Mouse (Mus musculus) forebrain, postnatal 0 days (tissue): ENCODE measurements around the gene Rem1. TPM values are rescaled to one million over a fixed set of nuclear protein-coding genes. Genes with fewer than 3 reads are reported as not detected.

Experiments used
- ATAC-seq: fragments of 200-750 bp; cut with Nextera tagmentation; 2 replicates; pipeline ENCODE4 v1.8.0; 2017; ENCODE audit warnings: mild to moderate bottlenecking, moderate library complexity
- DNase-seq: peaks from one replicate; pipeline ENCODE4 v3.0.0-alpha.2; 2015
- H3K27ac ChIP-seq: fragments of 300-500 bp; sonication (generic); 2 replicates; pipeline ENCODE4 v1.5.1; 2014; ENCODE audit warnings: low read depth, mild to moderate bottlenecking, antibody characterized with exemption, low read length, moderate library complexity, mixed read lengths
- H3K27me3 ChIP-seq: fragments of 300-500 bp; sonication (generic); 2 replicates; pipeline ENCODE4 v1.6.1; 2014; ENCODE audit warnings: mild to moderate bottlenecking, low read length, mixed read lengths; ENCODE audit not compliant: insufficient read depth
- H3K36me3 ChIP-seq: fragments of 300-500 bp; sonication (generic); 2 replicates; pipeline ENCODE4 v1.6.1; 2014; ENCODE audit warnings: mild to moderate bottlenecking, moderate library complexity; ENCODE audit not compliant: insufficient read depth
- H3K4me1 ChIP-seq: fragments of 300-500 bp; sonication (generic); 2 replicates; pipeline ENCODE4 v1.6.1; 2014; ENCODE audit warnings: antibody characterized with exemption; ENCODE audit not compliant: insufficient read depth
- H3K4me2 ChIP-seq: fragments of 300-500 bp; sonication (generic); 2 replicates; pipeline ENCODE4 v1.6.1; 2014; ENCODE audit warnings: low read depth, mild to moderate bottlenecking, moderate library complexity
- H3K4me3 ChIP-seq: fragments of 300-500 bp; sonication (generic); 2 replicates; pipeline ENCODE4 v1.5.1; 2014; ENCODE audit warnings: low read depth, low read length, mixed read lengths
- H3K9ac ChIP-seq: fragments of 300-500 bp; sonication (generic); 2 replicates; pipeline ENCODE4 v1.6.1; 2014; ENCODE audit warnings: mild to moderate bottlenecking
- H3K9me3 ChIP-seq: fragments of 300-500 bp; sonication (generic); 2 replicates; pipeline ENCODE4 v1.6.1; 2016; ENCODE audit warnings: low read length
- CTCF ChIP-seq: sonication (generic); IDR thresholded peaks from 2 replicates; pipeline ENCODE4 v1.5.1; 2016; ENCODE audit warnings: antibody characterized with exemption, control low read depth, low read depth
- WGBS: fragments of 180-500 bp; shearing (Covaris S2); extraction: QIAGEN DNeasy Blood & Tissue Kit; methylation state at CpG from one replicate; pipeline ENCODE4 v1.1.7; 2014; 5-methylcytosine and 5-hydroxymethylcytosine counted together
- polyA plus RNA-seq: library from polyadenylated mRNA; unstranded; fragments of >200 nt; fragmentation: Nextera tagmentation; extraction: Ambion mirVana; gene quantifications from 2 replicates; pipeline ENCODE4 v1.2.1, GENCODE M21; 2015
- total RNA-seq: library from RNA; depleted of rRNA; stranded (reverse); fragments of >200 nt; gene quantifications from 2 replicates; pipeline ENCODE4 v1.2.3, GENCODE M21; 2014

The Rem1 gene
- total and polyA plus RNA-seq, 2 experiments from 2014 or later = 0.53 to 2.7 TPM

DNA sequence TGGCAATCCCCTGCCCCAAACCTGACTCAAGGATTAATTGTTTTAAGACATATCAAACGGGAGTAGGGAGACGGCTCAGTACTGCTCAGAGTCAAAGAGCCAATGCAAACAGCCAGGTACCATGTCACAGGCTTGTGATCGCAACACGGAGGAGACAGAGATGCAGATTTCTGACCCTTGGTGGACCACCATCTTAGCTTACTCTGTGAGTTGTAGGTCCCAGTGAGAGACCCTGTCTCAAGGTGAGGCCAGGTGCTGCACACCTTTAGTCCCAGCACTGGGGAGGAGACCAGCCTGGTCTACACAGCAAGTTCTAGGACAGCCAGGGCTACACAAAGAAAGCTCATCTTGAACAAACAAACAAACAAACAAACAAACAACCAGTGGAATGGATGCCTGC, 10.6 kb downstream of the Rem1 start:
- H3K9ac ChIP-seq = no peak overlapping the region
- no peaks in the 10 kb centered on the region for H3K4me1 ChIP-seq
- no peak for TF ChIP-seq CTCF
- no peaks in the 10 kb centered on the region for H3K36me3 ChIP-seq
- H3K4me3 ChIP-seq = no peak overlapping the region
- H3K9me3 ChIP-seq = no peaks in the 10 kb centered on the region
- H3K27me3 ChIP-seq = no peaks in the 10 kb centered on the region
- WGBS = 89% methylated on average over 4 of the region's 4 CpGs
- H3K27ac ChIP-seq = no peak overlapping the region
- DNase-seq = no peak
- H3K4me2 ChIP-seq = no peak overlapping the region
- no peak for ATAC-seq

DNA sequence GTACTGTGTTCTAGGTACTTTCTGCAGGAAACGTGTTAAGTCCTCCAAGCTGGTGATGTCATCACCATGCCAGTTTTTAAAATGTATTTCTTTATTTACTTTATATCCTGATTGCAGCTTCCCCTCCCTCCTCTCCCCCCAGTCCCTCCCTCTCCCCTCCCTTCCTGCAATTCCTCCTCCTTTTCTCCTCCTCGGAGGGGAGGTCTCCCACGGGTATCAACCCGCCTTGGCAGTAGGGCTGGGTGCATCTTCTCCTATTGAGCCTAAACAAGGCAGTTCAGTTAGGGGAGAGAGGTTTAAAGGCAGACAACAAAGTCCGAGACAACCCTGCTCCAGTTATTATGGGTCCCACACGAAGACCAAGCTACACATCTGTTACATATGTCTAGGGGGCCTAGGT, 12.1 kb downstream of the Rem1 start:
- H3K9ac ChIP-seq = no peak overlapping the region
- WGBS = 61% methylated on average over 6 of the region's 6 CpGs
- no peaks in the 10 kb centered on the region for H3K27me3 ChIP-seq
- H3K4me3 ChIP-seq = no peak overlapping the region
- H3K9me3 ChIP-seq = no peaks in the 10 kb centered on the region
- ATAC-seq (no peak), DNase-seq (no peak)
- H3K4me2 ChIP-seq = no peak overlapping the region
- no peaks in the 10 kb centered on the region for H3K36me3 ChIP-seq
- no peak overlapping the region for H3K27ac ChIP-seq
- no peaks in the 10 kb centered on the region for H3K4me1 ChIP-seq
- TF ChIP-seq CTCF = no peak

DNA sequence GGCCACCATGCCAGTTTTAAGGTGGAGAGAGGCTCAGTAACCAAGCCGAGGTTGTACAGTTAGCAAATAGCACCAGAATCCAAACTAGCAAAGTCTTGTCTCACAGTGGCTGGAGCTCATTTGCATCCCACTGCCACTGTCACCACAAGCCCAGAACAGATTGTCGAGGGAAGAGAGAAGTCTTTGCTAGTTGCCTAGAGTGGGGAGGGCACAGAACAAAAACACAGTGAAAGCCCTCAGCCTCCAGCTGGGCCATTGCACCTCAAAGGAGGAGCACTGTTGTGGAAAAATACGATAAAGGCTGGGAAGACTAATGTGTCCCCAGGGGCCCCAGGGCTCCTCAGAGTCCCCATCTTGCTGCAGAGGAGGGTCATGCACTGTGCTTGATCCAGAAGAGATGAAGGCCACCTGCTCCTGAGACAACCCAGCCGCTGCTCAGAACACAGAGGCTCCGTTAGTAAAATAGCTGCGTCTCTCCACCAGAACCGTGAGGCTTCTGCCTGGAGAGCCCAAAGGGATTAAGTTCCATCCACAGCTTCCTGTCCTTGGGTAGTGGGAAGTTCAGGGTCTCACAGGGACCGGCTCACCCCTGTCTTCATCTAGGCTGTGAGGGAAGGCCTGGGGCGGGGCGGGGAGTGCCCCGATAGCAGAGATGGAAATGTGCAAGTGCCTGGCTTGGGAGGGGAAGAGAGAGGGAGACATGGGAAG, 12.8 kb downstream of the Rem1 start:
- no peak overlapping the region for H3K9ac ChIP-seq
- DNase-seq (no peak), ATAC-seq (no peak; the same call in 1 of the 2 replicates)
- H3K4me3 ChIP-seq = no peak overlapping the region
- no peak overlapping the region for H3K4me2 ChIP-seq
- TF ChIP-seq CTCF = no peak
- no peaks in the 10 kb centered on the region for H3K27me3 ChIP-seq
- no peak overlapping the region for H3K27ac ChIP-seq
- no peaks in the 10 kb centered on the region for H3K9me3 ChIP-seq
- H3K36me3 ChIP-seq = no peaks in the 10 kb centered on the region
- 17% methylated on average over 11 of the region's 11 CpGs for WGBS
- no peaks in the 10 kb centered on the region for H3K4me1 ChIP-seq

DNA sequence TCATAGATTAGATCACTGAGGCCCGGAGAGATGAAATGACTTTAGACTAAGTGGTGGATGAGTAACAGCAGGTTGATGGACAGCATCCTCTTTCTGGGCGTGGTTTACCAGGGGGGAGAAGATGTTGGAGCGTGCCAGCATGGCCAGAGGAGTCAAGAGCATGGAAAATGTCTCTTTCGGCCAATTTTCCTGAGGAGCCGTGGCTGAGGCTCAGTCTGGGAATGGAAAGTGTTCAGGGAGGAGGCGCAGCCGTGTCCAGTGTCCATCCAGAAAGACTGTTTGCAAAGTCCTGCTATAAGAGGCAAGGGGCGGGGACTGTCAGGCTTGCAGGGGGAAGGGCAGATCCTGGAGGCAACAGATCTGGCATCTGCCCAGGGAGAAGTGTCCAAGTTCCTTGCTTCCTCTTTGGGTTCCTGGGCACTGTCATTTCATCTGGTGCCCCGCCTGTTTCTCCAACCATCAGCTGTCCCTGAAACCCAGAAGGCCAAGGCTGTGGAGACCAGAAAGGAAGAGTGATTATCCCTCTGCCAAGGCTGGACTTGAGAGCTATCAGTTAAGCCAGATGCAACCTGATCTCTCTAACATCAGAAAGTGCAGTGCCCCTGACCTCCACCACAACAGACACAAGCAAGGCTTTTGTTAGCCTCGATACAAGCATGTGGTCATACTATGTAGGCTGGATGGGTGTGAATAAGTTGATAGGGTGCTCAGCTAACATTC, 26.3 kb downstream of the Rem1 start:
- TF ChIP-seq CTCF = no peak
- no peaks in the 10 kb centered on the region for H3K27me3 ChIP-seq
- DNase-seq (no peak), ATAC-seq (no peak)
- H3K4me3 ChIP-seq = no peak overlapping the region
- no peak overlapping the region for H3K9ac ChIP-seq
- 77% methylated on average over 10 of the region's 10 CpGs for WGBS
- peak overlapping the region; percentile 94; the same call in 1 of the 2 replicates for H3K27ac ChIP-seq
- no peak overlapping the region for H3K4me2 ChIP-seq
- H3K4me1 ChIP-seq = peaks cover 14% of the 10 kb centered on the region
- H3K36me3 ChIP-seq = no peaks in the 10 kb centered on the region
- H3K9me3 ChIP-seq = no peaks in the 10 kb centered on the region

DNA sequence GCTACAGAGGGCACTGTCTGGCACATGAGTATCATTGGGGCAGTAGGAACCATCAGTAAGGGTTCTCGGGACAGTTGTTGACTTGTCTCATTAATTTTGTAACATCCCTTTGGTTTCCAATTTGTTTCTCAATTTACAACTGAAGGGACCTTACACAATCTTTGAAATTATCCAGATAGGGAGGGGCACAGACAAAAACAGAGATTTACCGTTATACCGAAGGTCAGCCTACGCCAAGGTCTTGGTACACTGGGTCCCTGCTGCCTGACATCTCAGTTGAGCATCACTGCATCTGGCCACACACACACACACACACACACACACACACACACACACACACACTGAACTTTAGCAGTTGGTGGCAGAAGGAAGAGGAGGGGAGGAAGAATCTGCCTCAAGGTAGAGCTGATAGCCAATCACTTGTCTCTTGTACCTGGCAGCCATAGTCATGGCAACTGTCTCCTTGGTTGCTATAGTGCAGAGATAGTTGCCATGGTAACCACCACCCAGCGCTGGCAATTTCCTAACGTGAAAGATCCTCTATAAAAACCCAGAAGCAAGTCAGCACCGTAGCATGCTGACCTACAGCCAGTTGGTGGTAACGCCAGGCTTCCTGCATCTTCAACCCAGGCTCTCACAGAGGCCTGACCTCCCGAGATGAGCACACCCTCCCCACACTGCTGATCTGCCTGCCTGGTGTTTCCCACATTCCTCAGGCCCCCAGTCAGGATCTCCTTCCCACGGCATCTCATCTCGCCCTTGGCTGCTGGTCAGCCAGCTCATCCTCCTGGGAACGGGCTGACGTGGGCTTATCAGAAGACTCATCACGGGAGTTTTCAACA, 27.3 kb downstream of the Rem1 start:
- TF ChIP-seq CTCF = no peak
- Histone ChIP-seq H3K27me3 (no peaks in the 10 kb centered on the region), H3K4me3 (no peak overlapping the region), H3K4me1 (peaks cover 14% of the 10 kb centered on the region), H3K9ac (peak overlapping the region; percentile 47), H3K9me3 (no peaks in the 10 kb centered on the region), H3K36me3 (no peaks in the 10 kb centered on the region), H3K27ac (peak overlapping the region; percentile 94), H3K4me2 (peak overlapping the region; percentile 42)
- 40% methylated on average over 14 of the region's 14 CpGs for WGBS
- DNase-seq = peak; percentile 90
- peak; percentile 98 for ATAC-seq

DNA sequence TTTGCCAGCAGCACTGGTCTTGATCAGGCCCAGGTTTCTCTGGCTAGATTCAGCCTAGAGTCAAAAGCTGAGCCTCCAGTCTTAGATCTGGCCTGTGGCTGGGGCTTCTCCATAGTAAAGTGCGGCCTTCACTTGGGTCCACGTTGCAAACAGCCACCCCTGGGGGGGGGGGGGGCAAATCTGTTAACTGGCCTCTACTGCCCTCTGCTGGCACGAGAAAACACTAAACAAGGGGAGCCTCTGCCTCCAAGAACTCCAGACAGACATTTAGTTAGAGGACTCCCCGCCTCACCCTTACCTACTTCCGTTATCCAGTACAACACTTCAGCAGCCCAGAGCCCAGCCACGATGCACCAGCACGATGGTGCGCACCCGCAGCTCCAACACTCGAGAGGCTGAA, 30.6 kb downstream of the Rem1 start:
- H3K9me3 ChIP-seq = no peaks in the 10 kb centered on the region
- H3K27ac ChIP-seq = no peak overlapping the region
- H3K4me1 ChIP-seq = peaks cover 14% of the 10 kb centered on the region
- no peak overlapping the region for H3K4me2 ChIP-seq
- ATAC-seq = no peak
- H3K9ac ChIP-seq = no peak overlapping the region
- H3K4me3 ChIP-seq = no peak overlapping the region
- peak; percentile 38 for TF ChIP-seq CTCF
- 70% methylated on average over 10 of the region's 10 CpGs for WGBS
- H3K27me3 ChIP-seq = no peaks in the 10 kb centered on the region
- DNase-seq = no peak
- H3K36me3 ChIP-seq = no peaks in the 10 kb centered on the region
